Mouse (Mus musculus) right cerebral cortex, postnatal 25 days (tissue): ENCODE data around the gene Gm4340.
"Not testable (repeated sequence)": the region's sequence is repeated elsewhere in the genome, so short reads cannot be mapped to it uniquely, and the experiment has no call there.

Source experiments
- DNase-seq: peaks from one replicate; pipeline ENCODE4 v3.0.0; 2022

Gm4340 gene

DNA sequence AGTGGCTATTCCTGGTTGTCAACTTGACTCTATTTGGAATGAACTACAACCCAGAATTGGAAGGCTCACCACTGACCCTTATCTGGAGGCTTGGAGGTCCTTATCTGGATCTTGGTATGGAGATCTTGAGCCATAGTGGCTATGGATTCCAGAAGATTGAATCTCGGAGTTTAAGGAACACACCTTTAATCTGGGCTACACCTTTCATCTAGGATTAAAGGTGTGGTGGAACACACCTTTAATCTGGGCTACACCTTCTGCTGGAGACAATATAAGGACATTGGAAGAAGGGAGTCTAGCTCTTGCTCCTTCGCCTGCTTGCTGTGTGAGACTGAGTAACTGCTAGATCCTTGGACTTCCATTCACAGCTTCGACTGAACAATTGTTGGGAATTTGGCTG lies at the start of gene Gm4340:
TSS of gene Gm4340 (plus strand) at position 301 of the 400 bp plus-strand sequence.
- DNase-seq, result not testable (repeated sequence)

DNA sequence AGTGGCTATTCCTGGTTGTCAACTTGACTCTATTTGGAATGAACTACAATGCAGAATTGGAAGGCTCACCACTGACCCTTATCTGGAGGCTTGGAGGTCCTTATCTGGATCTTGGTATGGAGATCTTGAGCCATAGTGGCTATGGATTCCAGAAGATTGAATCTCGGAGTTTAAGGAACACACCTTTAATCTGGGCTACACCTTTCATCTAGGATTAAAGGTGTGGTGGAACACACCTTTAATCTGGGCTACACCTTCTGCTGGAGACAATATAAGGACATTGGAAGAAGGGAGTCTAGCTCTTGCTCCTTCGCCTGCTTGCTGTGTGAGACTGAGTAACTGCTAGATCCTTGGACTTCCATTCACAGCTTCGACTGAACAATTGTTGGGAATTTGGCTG lies 42.6 kb upstream of the Gm4340 start, which contains the start of gene Gm6763:
TSS of gene Gm6763 (plus strand) at position 301 of the 400 bp plus-strand sequence.
- not testable (repeated sequence) for DNase-seq

DNA sequence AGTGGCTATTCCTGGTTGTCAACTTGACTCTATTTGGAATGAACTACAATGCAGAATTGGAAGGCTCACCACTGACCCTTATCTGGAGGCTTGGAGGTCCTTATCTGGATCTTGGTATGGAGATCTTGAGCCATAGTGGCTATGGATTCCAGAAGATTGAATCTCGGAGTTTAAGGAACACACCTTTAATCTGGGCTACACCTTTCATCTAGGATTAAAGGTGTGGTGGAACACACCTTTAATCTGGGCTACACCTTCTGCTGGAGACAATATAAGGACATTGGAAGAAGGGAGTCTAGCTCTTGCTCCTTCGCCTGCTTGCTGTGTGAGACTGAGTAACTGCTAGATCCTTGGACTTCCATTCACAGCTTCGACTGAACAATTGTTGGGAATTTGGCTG lies 34.1 kb upstream of the Gm4340 start, which contains the start of gene Gm8764:
TSS of gene Gm8764 (plus strand) at position 301 of the 400 bp plus-strand sequence.
- DNase-seq, result not testable (repeated sequence)

DNA sequence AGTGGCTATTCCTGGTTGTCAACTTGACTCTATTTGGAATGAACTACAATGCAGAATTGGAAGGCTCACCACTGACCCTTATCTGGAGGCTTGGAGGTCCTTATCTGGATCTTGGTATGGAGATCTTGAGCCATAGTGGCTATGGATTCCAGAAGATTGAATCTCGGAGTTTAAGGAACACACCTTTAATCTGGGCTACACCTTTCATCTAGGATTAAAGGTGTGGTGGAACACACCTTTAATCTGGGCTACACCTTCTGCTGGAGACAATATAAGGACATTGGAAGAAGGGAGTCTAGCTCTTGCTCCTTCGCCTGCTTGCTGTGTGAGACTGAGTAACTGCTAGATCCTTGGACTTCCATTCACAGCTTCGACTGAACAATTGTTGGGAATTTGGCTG lies 25.6 kb upstream of the Gm4340 start, which contains the start of gene Gm21304:
TSS of gene Gm21304 (plus strand) at position 301 of the 400 bp plus-strand sequence.
- not testable (repeated sequence) for DNase-seq

DNA sequence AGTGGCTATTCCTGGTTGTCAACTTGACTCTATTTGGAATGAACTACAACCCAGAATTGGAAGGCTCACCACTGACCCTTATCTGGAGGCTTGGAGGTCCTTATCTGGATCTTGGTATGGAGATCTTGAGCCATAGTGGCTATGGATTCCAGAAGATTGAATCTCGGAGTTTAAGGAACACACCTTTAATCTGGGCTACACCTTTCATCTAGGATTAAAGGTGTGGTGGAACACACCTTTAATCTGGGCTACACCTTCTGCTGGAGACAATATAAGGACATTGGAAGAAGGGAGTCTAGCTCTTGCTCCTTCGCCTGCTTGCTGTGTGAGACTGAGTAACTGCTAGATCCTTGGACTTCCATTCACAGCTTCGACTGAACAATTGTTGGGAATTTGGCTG lies 17.1 kb upstream of the Gm4340 start, which contains the start of gene Gm21312:
TSS of gene Gm21312 (plus strand) at position 301 of the 400 bp plus-strand sequence.
- DNase-seq, result not testable (repeated sequence)

DNA sequence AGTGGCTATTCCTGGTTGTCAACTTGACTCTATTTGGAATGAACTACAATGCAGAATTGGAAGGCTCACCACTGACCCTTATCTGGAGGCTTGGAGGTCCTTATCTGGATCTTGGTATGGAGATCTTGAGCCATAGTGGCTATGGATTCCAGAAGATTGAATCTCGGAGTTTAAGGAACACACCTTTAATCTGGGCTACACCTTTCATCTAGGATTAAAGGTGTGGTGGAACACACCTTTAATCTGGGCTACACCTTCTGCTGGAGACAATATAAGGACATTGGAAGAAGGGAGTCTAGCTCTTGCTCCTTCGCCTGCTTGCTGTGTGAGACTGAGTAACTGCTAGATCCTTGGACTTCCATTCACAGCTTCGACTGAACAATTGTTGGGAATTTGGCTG lies 8.6 kb upstream of the Gm4340 start, which contains the start of gene Gm20765:
TSS of gene Gm20765 (plus strand) at position 301 of the 400 bp plus-strand sequence.
- DNase-seq, result not testable (repeated sequence)

DNA sequence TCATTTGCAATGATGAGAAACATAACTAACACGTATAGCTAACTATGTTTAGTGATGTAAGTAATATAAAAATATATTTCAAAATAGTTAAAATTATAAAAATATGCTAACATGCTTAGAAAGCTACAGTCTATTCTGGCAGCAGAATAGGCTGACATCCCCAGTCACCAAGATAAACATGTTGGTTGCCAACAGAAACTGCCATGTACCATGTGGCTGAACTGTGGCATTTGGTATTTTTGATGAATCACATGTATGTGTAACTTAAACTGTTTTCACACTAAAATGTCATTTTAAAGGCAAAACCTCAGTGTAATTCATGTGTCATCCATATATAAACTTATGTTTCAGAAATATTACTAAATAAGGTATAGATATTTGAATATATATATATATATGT lies 15.8 kb downstream of the Gm4340 start:
- no peak for DNase-seq

DNA sequence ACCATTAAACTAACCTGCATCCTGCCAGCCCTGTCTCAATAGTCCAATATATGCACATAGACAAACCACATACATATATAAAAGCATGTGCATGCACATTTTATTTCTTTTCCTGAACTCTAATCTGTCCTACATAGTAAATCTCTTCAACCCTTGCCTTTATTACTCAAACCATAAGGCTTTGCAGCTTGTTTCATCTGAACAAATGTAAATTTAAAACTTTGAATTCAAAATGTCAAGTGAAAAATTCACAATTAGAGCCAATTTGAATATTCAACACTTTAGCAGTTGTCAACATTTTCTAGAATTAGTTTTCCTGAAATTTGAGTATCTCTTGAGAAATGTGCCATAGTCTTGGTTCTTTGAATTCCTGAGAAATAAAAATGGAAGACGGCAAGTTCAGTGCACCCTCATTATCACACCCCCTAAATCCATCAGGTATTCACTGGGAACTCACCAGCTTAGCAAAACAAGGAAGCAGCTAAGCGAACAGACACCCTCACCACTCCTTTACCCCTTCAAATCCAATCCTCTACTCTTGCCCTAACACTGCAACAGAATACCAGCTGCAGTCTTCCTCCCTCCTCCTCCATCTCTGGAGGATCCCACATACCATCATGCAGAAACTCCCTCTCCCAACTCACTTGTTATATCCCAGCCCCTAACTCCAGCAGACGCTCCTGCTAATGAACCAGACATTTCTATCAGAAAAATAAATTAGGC lies 16.6 kb downstream of the Gm4340 start:
- no peak for DNase-seq

DNA sequence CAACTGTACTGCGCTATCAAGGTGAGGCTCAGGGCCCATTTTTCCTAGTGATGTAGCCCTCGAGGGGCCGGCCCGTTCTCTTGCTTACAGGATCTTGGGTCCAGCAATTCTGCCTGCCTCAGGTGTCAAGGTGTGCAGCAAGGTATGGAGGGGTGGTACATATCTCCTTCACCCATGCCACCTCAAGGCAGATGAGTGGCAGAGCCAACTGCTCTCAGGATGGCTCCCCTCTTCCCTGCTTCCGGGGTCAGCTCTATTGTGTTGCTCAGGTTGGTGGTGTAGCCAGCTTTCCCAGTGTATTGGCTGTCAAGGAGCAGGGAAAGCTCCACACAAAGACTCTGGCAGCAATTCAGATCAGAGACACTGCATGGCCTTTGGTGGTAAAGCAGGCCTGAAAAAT lies 20.7 kb downstream of the Gm4340 start:
- DNase-seq, result no peak

DNA sequence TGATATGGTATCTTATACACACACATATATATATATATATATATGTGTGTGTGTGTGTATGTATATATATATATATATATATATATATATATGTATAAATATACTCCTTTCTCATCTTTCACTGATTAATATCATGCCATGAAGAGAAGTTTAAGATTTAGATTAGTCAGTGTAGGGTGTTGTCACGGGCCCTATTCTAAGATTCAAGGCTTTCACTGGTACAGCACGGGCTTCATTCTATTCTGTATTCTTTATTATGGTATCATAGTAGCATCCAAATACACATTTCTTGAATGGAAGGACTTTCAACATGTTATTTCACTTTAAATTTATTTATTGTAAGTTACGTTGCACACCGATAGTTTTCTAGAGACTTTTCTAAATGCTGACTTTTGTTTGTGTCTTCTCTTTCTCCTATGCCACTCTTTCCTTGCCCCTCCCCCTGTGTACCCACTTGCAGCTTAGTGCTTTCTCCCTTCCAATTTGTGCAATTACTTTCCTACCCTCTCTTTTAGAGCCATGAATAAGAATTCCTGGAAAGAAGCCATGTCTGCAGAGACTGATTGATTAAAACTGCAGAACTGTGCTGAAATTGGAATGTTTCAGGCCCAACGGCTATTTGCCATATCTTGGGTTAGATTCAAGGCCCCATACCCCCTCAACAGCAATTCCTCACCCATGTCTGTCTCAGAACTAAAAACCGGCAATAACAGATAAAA lies 26.6 kb downstream of the Gm4340 start:
- no peak for DNase-seq
